Mouse (Mus musculus) layer of hippocampus, adult 2 months (tissue): Measurements from ENCODE around the gene Tnfsf9. TPM values are rescaled to one million over a fixed set of nuclear protein-coding genes. Genes with fewer than 3 reads are reported as not detected.
A peak's percentile ranks its signal among the peaks of the same experiment; 100 is the strongest.

Source experiments
- DNase-seq, 2 experiments: peaks; one replicate each; pipeline ENCODE4 v3.0.0; 2022; ENCODE audit warnings: low spot score in 2 of 2
- H3K27ac ChIP-seq: fragments of 200-600 bp; 2 replicates; pipeline ENCODE4 v1.8.1; 2022
- H3K4me3 ChIP-seq: fragments of 200-600 bp; 2 replicates; pipeline ENCODE4 v1.8.1; 2022; ENCODE audit warnings: mild to moderate bottlenecking
- CTCF ChIP-seq: fragments of 200-600 bp; conservative IDR thresholded peaks from 2 replicates; pipeline ENCODE4 v1.8.1; 2022; ENCODE audit warnings: antibody characterized with exemption, mild to moderate bottlenecking, moderate library complexity
- total RNA-seq, 2 experiments: library from RNA; stranded (reverse); gene quantifications; 2 replicates each; pipeline ENCODE4 v1.2.3; 2021

The Tnfsf9 gene
- total RNA-seq, 2 experiments from 2014 or later, result 0.37 to 0.38 TPM

DNA sequence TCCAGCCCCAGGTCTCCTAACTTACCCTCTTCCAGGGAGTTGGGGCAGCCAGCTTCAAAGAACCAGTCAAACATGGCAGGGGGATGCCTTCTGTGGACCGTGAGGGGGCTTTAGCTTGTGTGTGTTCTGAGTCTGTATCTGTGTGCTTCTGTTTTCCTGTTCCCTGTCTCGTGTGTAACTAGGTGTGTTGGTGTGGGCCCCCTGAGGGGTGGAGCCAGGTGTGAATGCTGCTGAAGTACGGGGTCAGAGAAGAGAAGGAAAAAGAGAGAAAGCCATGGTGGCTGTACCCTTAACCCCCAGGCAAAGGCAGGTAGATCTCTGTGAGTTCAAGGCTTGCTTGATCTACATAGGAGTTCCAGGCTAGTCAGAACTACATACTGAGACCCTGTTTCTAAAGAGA lies 28.2 kb upstream of the Tnfsf9 start:
- TF ChIP-seq CTCF, result no peak
- Histone ChIP-seq H3K27ac (no peak overlapping the region), H3K4me3 (no peak overlapping the region)
- DNase-seq, result no peak

- Histone ChIP-seq H3K4me3 (no peak within 1 kb of the TSS), H3K27ac (no peak within 1 kb of the TSS)
- TF ChIP-seq CTCF, result no peak
- no peak for DNase-seq
Measured at GRCm38 (mm10) chr17:57078336-57078735, 26.8 kb upstream of the Tnfsf9 start, which contains the start of gene Dennd1c. Gene Dennd1c (minus strand): TSS chr17:57078514.

- no peak overlapping the region for H3K4me3 ChIP-seq
- TF ChIP-seq CTCF, result no peak
- no peak for DNase-seq
- no peak overlapping the region for H3K27ac ChIP-seq
Measured at GRCm38 (mm10) chr17:57079919-57080318, 25.2 kb upstream of the Tnfsf9 start.

GRCm38 (mm10) chr17:57081234-57081842 lies 23.8 kb upstream of the Tnfsf9 start:
- TF ChIP-seq CTCF, result no peak
- no peak for DNase-seq
- Histone ChIP-seq H3K27ac (no peak overlapping the region), H3K4me3 (no peak overlapping the region)

GRCm38 (mm10) chr17:57082481-57082880 lies 22.6 kb upstream of the Tnfsf9 start:
- no peak for TF ChIP-seq CTCF
- no peak overlapping the region for H3K4me3 ChIP-seq
- DNase-seq, result no peak
- no peak overlapping the region for H3K27ac ChIP-seq

DNA sequence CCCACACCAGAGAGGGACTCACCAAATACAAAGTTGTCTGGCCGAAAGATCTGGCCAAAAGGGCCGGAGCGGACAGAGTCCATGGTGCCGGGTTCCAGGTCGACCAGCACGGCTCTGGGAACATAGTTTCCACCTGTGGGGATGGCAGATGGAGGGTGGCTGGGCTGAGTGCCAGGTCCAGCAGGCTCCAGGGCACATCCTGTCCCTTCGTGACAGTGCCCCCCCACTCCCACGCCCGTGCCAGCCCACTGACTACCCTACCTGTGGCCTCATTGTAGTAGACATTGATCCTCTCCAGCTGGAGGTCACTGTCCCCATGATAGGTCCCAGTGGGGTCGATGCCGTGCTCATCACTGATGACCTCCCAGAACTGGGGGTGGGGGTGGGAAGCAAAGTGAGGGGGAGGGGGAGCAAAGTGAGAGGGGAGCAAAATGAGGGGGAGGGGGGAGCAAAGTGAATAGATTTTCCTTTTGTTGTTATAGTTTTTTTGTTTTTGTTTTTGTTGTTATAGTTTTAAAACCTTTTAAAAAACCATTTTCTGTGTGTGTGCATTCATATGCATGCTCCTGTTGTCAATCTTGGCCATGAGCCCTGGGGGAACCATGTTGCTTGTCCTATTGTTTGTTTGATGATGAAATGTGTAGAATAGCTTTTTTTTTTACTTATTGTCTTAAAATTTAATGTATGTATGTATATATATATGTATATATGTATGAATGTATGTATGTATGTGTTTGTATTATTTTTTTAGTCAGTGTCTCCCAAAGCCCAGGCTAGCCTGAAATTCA lies 19.0 kb upstream of the Tnfsf9 start:
- H3K4me3 ChIP-seq, result peak overlapping the region; percentile 65
- peak overlapping the region; percentile 96 for H3K27ac ChIP-seq
- TF ChIP-seq CTCF, result no peak
- no peak for DNase-seq

- H3K4me3 ChIP-seq, result peak within 1 kb of the TSS; percentile 65
Measured at GRCm38 (mm10) chr17:57087049-57087832, 17.9 kb upstream of the Tnfsf9 start, which contains the start of gene Tubb4a. Gene Tubb4a (minus strand): TSS chr17:57087782.

DNA sequence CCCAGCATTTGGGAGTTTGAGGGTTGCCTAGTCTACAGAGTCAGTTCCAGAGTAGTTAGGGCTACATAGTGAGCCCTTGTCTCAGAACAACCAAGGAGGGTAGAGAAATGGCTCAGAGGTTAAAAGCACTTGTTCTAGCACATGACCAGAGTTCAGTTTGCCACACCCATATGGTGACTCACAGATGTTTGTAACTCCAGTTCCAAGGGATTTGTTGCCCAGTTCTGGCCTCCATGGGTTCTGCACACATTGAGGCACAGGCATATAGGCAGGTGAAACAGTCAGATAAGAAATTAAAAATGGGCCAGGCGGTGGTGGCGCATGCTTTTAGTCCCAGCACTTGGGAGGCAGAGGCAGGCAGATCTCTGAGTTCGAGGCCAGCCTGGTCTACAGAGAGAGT lies 10.9 kb upstream of the Tnfsf9 start:
- Histone ChIP-seq H3K4me3 (no peak overlapping the region), H3K27ac (no peak overlapping the region)
- no peak for DNase-seq
- no peak for TF ChIP-seq CTCF

More at GRCm38 (mm10) chr17:57087049-57087832, 17.9 kb upstream of the Tnfsf9 start, which contains the start of gene Tubb4a:
- peak; percentile 86 to 90 for DNase-seq
- peak; percentile 28 for TF ChIP-seq CTCF
- H3K27ac ChIP-seq, result peak within 1 kb of the TSS; percentile 96

DNA sequence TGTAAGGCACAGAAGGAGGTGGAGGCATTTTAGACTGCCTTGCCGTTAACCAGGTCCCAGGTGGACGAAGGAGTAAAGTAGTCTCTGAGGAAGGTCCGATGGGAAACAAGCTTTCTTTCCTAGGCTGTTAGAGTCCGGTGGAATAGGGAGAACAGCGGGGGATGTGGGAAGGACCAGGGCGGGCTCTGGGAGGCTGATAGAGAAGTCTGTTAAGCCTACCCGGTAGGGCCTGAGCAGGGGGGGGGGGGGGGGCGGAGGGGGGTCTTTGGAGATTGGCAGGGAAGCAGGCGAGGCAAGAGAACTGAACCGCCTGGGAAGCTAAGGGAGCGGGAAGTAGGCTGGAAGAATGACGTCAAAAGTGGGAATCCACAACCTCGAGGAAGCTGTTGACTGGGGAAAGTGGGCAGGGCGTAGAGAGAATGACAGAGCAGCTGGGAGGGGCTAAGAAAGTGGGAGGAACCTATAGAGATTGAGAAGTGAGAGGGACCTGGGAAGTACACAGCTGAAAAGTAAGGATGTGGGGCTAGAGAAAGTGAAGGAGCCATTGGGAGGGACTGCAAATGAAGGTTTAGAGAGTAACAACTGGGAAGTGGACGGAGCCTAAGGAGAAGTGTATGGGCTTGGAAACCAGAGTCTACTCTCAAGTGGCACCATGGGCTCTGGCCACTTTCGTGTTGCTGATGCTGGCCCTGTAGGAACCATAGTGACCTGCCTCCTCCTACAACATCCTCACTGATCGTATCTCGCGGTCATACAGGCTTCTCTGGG lies 9.1 kb upstream of the Tnfsf9 start:
- no peak for TF ChIP-seq CTCF
- no peak for DNase-seq
- H3K27ac ChIP-seq, result no peak overlapping the region
- peak overlapping the region; percentile 0; the same call in 1 of the 2 replicates for H3K4me3 ChIP-seq

DNA sequence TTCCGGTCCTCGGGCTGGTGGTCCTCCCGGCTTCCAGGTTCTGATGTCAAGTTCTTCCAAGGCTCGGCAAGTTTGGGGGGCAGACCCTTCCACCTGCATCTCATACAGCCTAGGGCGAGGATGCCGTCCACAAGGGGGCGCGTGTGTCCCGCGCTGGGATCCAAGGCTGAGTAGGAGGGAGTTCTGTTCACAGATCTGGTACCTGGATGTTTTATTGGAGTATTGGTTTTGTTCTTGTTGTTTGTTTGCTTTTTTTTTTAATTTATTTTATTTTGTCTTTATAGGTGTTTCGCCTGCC lies 8.6 kb upstream of the Tnfsf9 start:
- DNase-seq, result peak; percentile 81 to 92
- TF ChIP-seq CTCF, result peak; percentile 92
- Histone ChIP-seq H3K4me3 (peak overlapping the region; percentile 0; the same call in 1 of the 2 replicates), H3K27ac (no peak overlapping the region)

- no peak for TF ChIP-seq CTCF
- no peak for DNase-seq
- Histone ChIP-seq H3K27ac (no peak overlapping the region), H3K4me3 (no peak overlapping the region)
Measured at GRCm38 (mm10) chr17:57098321-57098720, 6.8 kb upstream of the Tnfsf9 start.

GRCm38 (mm10) chr17:57099629-57100325 lies 5.3 kb upstream of the Tnfsf9 start:
- Histone ChIP-seq H3K4me3 (no peak overlapping the region), H3K27ac (no peak overlapping the region)
- TF ChIP-seq CTCF, result no peak
- no peak for DNase-seq
